Comparison of ENCODE assay signal across 8 mouse cellular contexts in genomic region chr16:50528355-50528676, GRCm38 (mm10).
A peak's percentile ranks its signal among the peaks of the same experiment; 100 is the strongest.
DNase-seq lines count a peak whose midpoint lies in the region; ATAC-seq and TF ChIP-seq lines count a peak whose summit lies in the region.

No protein-coding gene starts in this region.

- under 1% methylated on average over 9 of the region's 9 CpGs for WGBS in embryonic facial prominence, embryonic 15.5 days
- whole genome bisulfite sequencing in kidney, embryonic 16.5 days, result 0% methylated on average over 9 of the region's 9 CpGs

- TF ChIP-seq CTCF in C2C12 (IDR thresholded peaks at IDR 0.05; ENCODE audit: control insufficient read depth, insufficient read depth, insufficient read length), result no peak

- peak overlapping the region; percentile 57 for H3K9ac ChIP-seq in embryonic facial prominence, embryonic 15.5 days
- H3K9ac ChIP-seq in kidney, embryonic 16.5 days (replicated peaks; ENCODE audit: low read length), result peak overlapping the region; percentile 80

- H3K4me3 ChIP-seq in C2C12 (ENCODE audit: insufficient read depth, poor library complexity, severe bottlenecking), result peak overlapping the region; percentile 51
- peak overlapping the region; percentile 79 for H3K4me3 ChIP-seq in embryonic facial prominence, embryonic 15.5 days (replicated peaks)
- H3K4me3 ChIP-seq in kidney, embryonic 16.5 days (ENCODE audit: low read length), result peak overlapping the region; percentile 67

- peak overlapping the region; percentile 99 for H3K4me2 ChIP-seq in embryonic facial prominence, embryonic 15.5 days (replicated peaks)
- H3K4me2 ChIP-seq in kidney, embryonic 16.5 days (replicated peaks; ENCODE audit: low read depth, low read length), result peak overlapping the region; percentile 81

- H3K27ac ChIP-seq in embryonic facial prominence, embryonic 15.5 days (replicated peaks), result peak overlapping the region; percentile 90
- peak overlapping the region; percentile 90 for H3K27ac ChIP-seq in kidney, embryonic 16.5 days (ENCODE audit: low read length)

- H3K4me1 ChIP-seq in embryonic facial prominence, embryonic 15.5 days, result peaks cover 10% of the 10 kb centered on the region
- H3K4me1 ChIP-seq in kidney, embryonic 16.5 days (ENCODE audit: insufficient read depth, low read length), result peaks cover 10% of the 10 kb centered on the region

- H3K36me3 ChIP-seq in C2C12 (ENCODE audit: control insufficient read depth, insufficient read depth), result no peaks in the 10 kb centered on the region
- no peaks in the 10 kb centered on the region for H3K36me3 ChIP-seq in embryonic facial prominence, embryonic 15.5 days
- H3K36me3 ChIP-seq in kidney, embryonic 16.5 days (ENCODE audit: insufficient read depth, low read length), result no peaks in the 10 kb centered on the region

- no peaks in the 10 kb centered on the region for H3K9me3 ChIP-seq in embryonic facial prominence, embryonic 15.5 days (replicated peaks)
- H3K9me3 ChIP-seq in kidney, embryonic 16.5 days (ENCODE audit: low read length), result no peaks in the 10 kb centered on the region

- DNase-seq in frontal cortex, postnatal 14 days (ENCODE audit: low spot score in 2 of 2), result no peak
- no peak for DNase-seq in thymus, postnatal 14 days
- DNase-seq in gastrocnemius, postnatal 25 days, result no peak

- H3K79me2 ChIP-seq in C2C12 (ENCODE audit: control insufficient read depth, insufficient read depth), result no peaks in the 10 kb centered on the region

- peak overlapping the region; percentile 94 for H3ac ChIP-seq in C2C12 (ENCODE audit: control insufficient read depth, insufficient read length, low read depth)

- peak; percentile 20 for ATAC-seq in frontal cortex, adult (ENCODE audit: low TSS enrichment)
- no peak for ATAC-seq in embryonic facial prominence, embryonic 15.5 days (ENCODE audit: insufficient number of reproducible peaks, low FRiP score, low TSS enrichment, low read depth)
- no peak for ATAC-seq in kidney, embryonic 16.5 days (ENCODE audit: low FRiP score, low TSS enrichment)
- peak; percentile 14; the same call in 1 of the 2 replicates for ATAC-seq in megakaryocyte progenitor cell, adult 5-6 weeks (replicated peaks; ENCODE audit: poor library complexity)

- no peaks in the 10 kb centered on the region for H3K79me3 ChIP-seq in C2C12 (ENCODE audit: low read depth)

- no peaks in the 10 kb centered on the region for H3K27me3 ChIP-seq in C2C12 (ENCODE audit: control insufficient read depth, insufficient read depth, insufficient read length)
- H3K27me3 ChIP-seq in embryonic facial prominence, embryonic 15.5 days, result no peaks in the 10 kb centered on the region
- no peaks in the 10 kb centered on the region for H3K27me3 ChIP-seq in kidney, embryonic 16.5 days (ENCODE audit: insufficient read depth, low read length)

TF ChIP-seq in C2C12, 6 proteins besides CTCF, POLR2A, EP300 and RAD21:
- TF ChIP-seq MYOG (IDR thresholded peaks at IDR 0.05; ENCODE audit: control insufficient read depth, extremely low read depth, insufficient read length) (no peak), FOSL1 (IDR thresholded peaks at IDR 0.05; ENCODE audit: insufficient read depth, low read length, poor library complexity, severe bottlenecking) (no peak), USF1 (IDR thresholded peaks at IDR 0.05; ENCODE audit: low read depth) (no peak), CEBPB (IDR thresholded peaks at IDR 0.05; ENCODE audit: low read depth) (no peak), MAX (IDR thresholded peaks at IDR 0.05) (no peak), MYOD1 (IDR thresholded peaks at IDR 0.05; ENCODE audit: control insufficient read depth, insufficient read length, low read depth) (no peak)

Comparison
In these comparisons a context has a peak if more than half of its experiments do, and no peak if none do; other contexts are left out.
1. ATAC-seq: peak in frontal cortex, adult (single experiment) and megakaryocyte progenitor cell, adult 5-6 weeks (single experiment); none in embryonic facial prominence, embryonic 15.5 days (single experiment) and kidney, embryonic 16.5 days (single experiment).
2. Peak in every context shown above with its lines, with median percentiles within 50 percentile points of each other: H3K4me3 ChIP-seq.